Mouse (Mus musculus) hindbrain, embryonic 15.5 days (tissue): ENCODE measurements at regions not wholly inside any gene's neighbourhood (a gene's known extent, or its start where the extent isn't known, plus 50 kb on each side); places are given as distances from the start of the nearest gene placed in this dataset.

Source experiments
- ATAC-seq: fragments of 200-750 bp; cut with Nextera tagmentation; 2 replicates; pipeline ENCODE4 v1.8.0; 2017; ENCODE audit warnings: low read depth, moderate number of reproducible peaks, moderate TSS enrichment; ENCODE audit not compliant: low FRiP score
- H3K27ac ChIP-seq: fragments of 300-500 bp; sonication (generic); replicated peaks from 2 replicates; pipeline ENCODE4 v1.5.1; 2015; ENCODE audit warnings: mild to moderate bottlenecking, inconsistent platforms
- H3K27me3 ChIP-seq: fragments of 300-500 bp; sonication (generic); 2 replicates; pipeline ENCODE4 v1.6.1; 2015; ENCODE audit warnings: control low read depth, inconsistent platforms
- H3K36me3 ChIP-seq: fragments of 300-500 bp; sonication (generic); 2 replicates; pipeline ENCODE4 v1.6.1; 2015; ENCODE audit warnings: control low read depth, inconsistent platforms
- H3K4me1 ChIP-seq: fragments of 300-500 bp; sonication (generic); replicated peaks from 2 replicates; pipeline ENCODE4 v1.6.1; 2015; ENCODE audit warnings: control low read depth, inconsistent platforms
- H3K4me2 ChIP-seq: fragments of 300-500 bp; sonication (generic); 2 replicates; pipeline ENCODE4 v1.6.1; 2015; ENCODE audit warnings: moderate library complexity, mild to moderate bottlenecking, inconsistent platforms
- H3K4me3 ChIP-seq: fragments of 300-500 bp; sonication (generic); 2 replicates; pipeline ENCODE4 v1.5.1; 2015; ENCODE audit warnings: mild to moderate bottlenecking, inconsistent platforms
- H3K9ac ChIP-seq: fragments of 300-500 bp; sonication (generic); 2 replicates; pipeline ENCODE4 v1.6.1; 2015; ENCODE audit warnings: inconsistent platforms
- H3K9me3 ChIP-seq: fragments of 300-500 bp; sonication (generic); 2 replicates; pipeline ENCODE4 v1.6.1; 2016; ENCODE audit warnings: control low read depth, inconsistent platforms
- WGBS: fragments of 180-500 bp; shearing (Covaris S2); methylation state at CpG from one replicate; pipeline ENCODE4 v1.1.7; 2015; 5-methylcytosine and 5-hydroxymethylcytosine counted together

GRCm38 (mm10) chr16:87295727-87296126, 58.3 kb upstream of the N6amt1 start:
- no peak for ATAC-seq
- H3K9me3 ChIP-seq: no peaks in the 10 kb centered on the region
- no peaks in the 10 kb centered on the region for H3K27me3 ChIP-seq
- 91% methylated on average over 5 of the region's 5 CpGs for WGBS
- no peak overlapping the region for H3K27ac ChIP-seq
- H3K9ac ChIP-seq: no peak overlapping the region
- no peaks in the 10 kb centered on the region for H3K36me3 ChIP-seq
- no peak overlapping the region for H3K4me2 ChIP-seq
- H3K4me3 ChIP-seq: no peak overlapping the region
- H3K4me1 ChIP-seq: no peaks in the 10 kb centered on the region

DNA sequence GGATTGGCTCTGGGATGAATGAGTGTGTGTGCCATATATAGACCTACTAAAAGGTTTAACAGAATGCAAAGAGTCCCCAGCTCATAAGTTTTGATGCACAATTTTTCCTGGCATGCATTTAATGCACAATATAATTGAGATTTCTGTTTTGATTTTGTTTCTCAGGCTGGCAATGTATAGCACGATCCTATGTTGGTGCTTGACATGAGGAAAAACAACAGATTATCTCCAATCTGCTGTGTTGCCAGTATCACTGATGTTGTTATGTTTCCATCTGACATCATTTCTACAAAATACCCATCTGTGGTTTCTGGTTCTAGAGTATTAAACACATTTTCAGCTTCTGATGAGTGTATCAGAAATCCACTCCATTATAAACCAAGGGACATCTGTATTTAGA, 61.2 kb upstream of the N6amt1 start:
- no peak overlapping the region for H3K4me2 ChIP-seq

DNA sequence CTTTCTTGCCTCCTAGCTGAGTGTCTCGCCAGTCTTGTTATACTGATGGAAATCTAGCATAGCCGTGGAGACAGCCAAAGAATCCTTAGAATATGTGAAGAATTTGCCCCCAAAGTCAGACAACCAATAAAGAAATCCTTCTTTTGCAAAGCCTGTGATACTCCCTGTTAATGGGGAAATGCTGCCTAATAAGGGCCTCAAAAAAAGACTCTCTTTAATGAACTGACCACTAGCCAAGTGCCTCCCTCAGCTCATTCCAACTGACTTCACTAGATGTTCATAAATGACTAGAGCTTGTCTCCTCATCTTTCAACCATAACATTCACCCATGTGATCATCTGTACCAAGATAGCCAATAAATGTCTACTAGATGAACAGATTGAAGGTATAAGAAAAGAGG, 62.3 kb upstream of the N6amt1 start:
- H3K27me3 ChIP-seq: no peaks in the 10 kb centered on the region

More for the DNA sequence above, 61.2 kb upstream of the N6amt1 start:
- no peaks in the 10 kb centered on the region for H3K27me3 ChIP-seq
- H3K9ac ChIP-seq: no peak overlapping the region
- no peaks in the 10 kb centered on the region for H3K9me3 ChIP-seq
- H3K4me3 ChIP-seq: no peak overlapping the region
- WGBS: 92% methylated on average over 1 of the region's 1 CpGs
- ATAC-seq: no peak
- no peak overlapping the region for H3K27ac ChIP-seq
- no peaks in the 10 kb centered on the region for H3K4me1 ChIP-seq
- H3K36me3 ChIP-seq: no peaks in the 10 kb centered on the region

GRCm38 (mm10) chr16:87285639-87286038, 68.3 kb upstream of the N6amt1 start:
- 84% methylated on average over 2 of the region's 2 CpGs for WGBS
- ATAC-seq: no peak
- Histone ChIP-seq H3K4me3 (no peak overlapping the region), H3K9me3 (no peaks in the 10 kb centered on the region), H3K27ac (no peak overlapping the region), H3K27me3 (no peaks in the 10 kb centered on the region), H3K36me3 (no peaks in the 10 kb centered on the region), H3K4me2 (no peak overlapping the region), H3K9ac (no peak overlapping the region), H3K4me1 (no peaks in the 10 kb centered on the region)

More for the DNA sequence above, 62.3 kb upstream of the N6amt1 start:
- no peak for ATAC-seq
- H3K9ac ChIP-seq: no peak overlapping the region
- H3K9me3 ChIP-seq: no peaks in the 10 kb centered on the region
- no peak overlapping the region for H3K4me2 ChIP-seq
- H3K36me3 ChIP-seq: no peaks in the 10 kb centered on the region
- no peak overlapping the region for H3K27ac ChIP-seq
- WGBS: 91% methylated on average over 2 of the region's 2 CpGs
- no peak overlapping the region for H3K4me3 ChIP-seq
- no peaks in the 10 kb centered on the region for H3K4me1 ChIP-seq

DNA sequence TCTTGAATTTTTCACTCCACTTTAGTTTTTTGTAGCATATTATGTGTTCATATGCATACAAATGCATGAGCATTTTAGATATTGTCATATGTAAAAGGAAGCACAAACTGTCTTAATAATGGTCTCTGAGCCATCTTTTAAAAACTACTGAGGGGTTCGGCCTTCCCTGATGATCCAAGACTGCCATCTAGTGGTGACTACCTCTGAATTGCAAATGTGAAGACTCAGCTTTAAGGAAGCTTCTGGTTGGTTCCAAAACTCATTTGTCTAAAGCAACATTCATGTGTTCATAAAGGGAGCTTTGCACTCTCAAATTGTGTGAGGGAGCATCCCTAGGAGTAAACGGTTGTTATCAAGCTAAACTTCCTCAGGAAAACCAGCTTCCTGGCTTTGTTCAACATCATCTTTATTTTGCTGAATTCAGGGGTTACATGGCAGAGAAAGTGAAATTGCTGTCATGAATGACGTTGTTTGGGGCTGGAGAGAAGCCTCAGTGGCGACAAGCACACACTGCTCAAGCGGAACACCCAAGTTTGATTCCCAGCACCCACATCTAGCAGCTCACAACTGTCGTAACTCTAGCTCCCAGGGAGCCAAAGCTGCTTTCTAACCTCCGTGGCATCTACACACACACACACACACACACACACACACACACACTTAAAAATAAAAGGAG, 69.0 kb upstream of the N6amt1 start:
- Histone ChIP-seq H3K4me2 (no peak overlapping the region), H3K36me3 (no peaks in the 10 kb centered on the region), H3K9me3 (no peaks in the 10 kb centered on the region), H3K27me3 (no peaks in the 10 kb centered on the region), H3K4me3 (no peak overlapping the region), H3K27ac (no peak overlapping the region), H3K9ac (no peak overlapping the region), H3K4me1 (no peaks in the 10 kb centered on the region)
- no peak for ATAC-seq
- 61% methylated on average over 7 of the region's 7 CpGs for WGBS

DNA sequence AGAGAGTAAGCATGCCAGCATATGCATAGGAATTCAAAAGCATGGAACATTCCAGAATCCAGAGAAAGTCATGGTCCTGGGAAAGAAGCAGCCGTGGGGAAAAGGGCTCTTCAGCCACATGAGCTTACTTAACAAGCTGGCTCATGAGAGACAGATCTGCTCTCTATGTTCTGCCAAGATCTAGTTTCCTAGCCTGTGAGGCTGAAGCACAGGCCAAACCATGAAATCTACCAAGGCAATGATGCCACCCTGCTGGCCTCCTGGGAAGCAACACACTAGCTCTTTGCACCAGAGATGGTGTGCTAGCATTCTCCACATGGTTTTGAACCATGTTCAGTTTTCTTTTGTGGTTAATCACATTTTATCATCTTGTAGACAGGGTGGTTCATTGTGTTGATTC, 75.5 kb upstream of the N6amt1 start:
- ATAC-seq: no peak
- Histone ChIP-seq H3K4me3 (no peak overlapping the region), H3K9ac (no peak overlapping the region), H3K27ac (no peak overlapping the region), H3K36me3 (no peaks in the 10 kb centered on the region), H3K9me3 (no peaks in the 10 kb centered on the region), H3K4me1 (no peaks in the 10 kb centered on the region), H3K27me3 (no peaks in the 10 kb centered on the region), H3K4me2 (no peak overlapping the region)
- WGBS: 94% methylated on average over 1 of the region's 1 CpGs

DNA sequence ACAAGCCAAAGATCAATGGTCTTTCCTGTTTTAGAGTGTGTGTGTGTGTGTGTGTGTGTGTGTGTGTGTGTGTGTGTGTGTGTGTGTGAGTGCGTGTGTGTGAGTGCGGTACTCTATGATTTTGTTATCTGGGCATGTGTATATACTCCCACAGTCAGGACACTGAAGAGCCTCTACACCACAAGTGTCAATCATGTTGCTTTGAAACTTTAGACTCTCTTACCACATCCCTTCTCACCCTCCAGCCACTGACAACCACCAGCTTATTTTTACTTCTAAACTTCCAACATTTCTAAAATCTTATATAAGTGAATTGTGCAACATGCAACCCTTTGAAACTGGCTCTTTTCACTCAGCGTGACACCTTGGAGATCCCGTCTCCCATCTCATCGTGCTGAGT, 81.6 kb upstream of the N6amt1 start:
- H3K4me2 ChIP-seq: no peak overlapping the region
- no peak for ATAC-seq
- H3K9me3 ChIP-seq: no peaks in the 10 kb centered on the region
- no peak overlapping the region for H3K27ac ChIP-seq
- H3K4me3 ChIP-seq: no peak overlapping the region
- no peaks in the 10 kb centered on the region for H3K36me3 ChIP-seq
- no peaks in the 10 kb centered on the region for H3K27me3 ChIP-seq
- 89% methylated on average over 5 of the region's 5 CpGs for WGBS
- H3K4me1 ChIP-seq: no peaks in the 10 kb centered on the region
- no peak overlapping the region for H3K9ac ChIP-seq

GRCm38 (mm10) chr16:87267954-87268804, 85.8 kb upstream of the N6amt1 start:
- WGBS: 90% methylated on average over 9 of the region's 9 CpGs
- H3K4me1 ChIP-seq: peaks cover 5% of the 10 kb centered on the region; the same call in 1 of the 2 replicates

GRCm38 (mm10) chr16:87267517-87267916, 86.5 kb upstream of the N6amt1 start:
- no peaks in the 10 kb centered on the region for H3K27me3 ChIP-seq
- H3K36me3 ChIP-seq: no peaks in the 10 kb centered on the region
- H3K9me3 ChIP-seq: no peaks in the 10 kb centered on the region
- WGBS: 89% methylated on average over 4 of the region's 4 CpGs
- H3K4me2 ChIP-seq: no peak overlapping the region
- no peak overlapping the region for H3K9ac ChIP-seq
- no peak overlapping the region for H3K27ac ChIP-seq
- no peak overlapping the region for H3K4me3 ChIP-seq
- ATAC-seq: no peak
- H3K4me1 ChIP-seq: peaks cover 5% of the 10 kb centered on the region; the same call in 1 of the 2 replicates

More at GRCm38 (mm10) chr16:87267954-87268804, 85.8 kb upstream of the N6amt1 start:
- no peak overlapping the region for H3K9ac ChIP-seq
- H3K4me3 ChIP-seq: no peak overlapping the region
- H3K4me2 ChIP-seq: no peak overlapping the region
- H3K9me3 ChIP-seq: no peaks in the 10 kb centered on the region
- no peaks in the 10 kb centered on the region for H3K27me3 ChIP-seq
- ATAC-seq: no peak
- no peak overlapping the region for H3K27ac ChIP-seq
- H3K36me3 ChIP-seq: no peaks in the 10 kb centered on the region

DNA sequence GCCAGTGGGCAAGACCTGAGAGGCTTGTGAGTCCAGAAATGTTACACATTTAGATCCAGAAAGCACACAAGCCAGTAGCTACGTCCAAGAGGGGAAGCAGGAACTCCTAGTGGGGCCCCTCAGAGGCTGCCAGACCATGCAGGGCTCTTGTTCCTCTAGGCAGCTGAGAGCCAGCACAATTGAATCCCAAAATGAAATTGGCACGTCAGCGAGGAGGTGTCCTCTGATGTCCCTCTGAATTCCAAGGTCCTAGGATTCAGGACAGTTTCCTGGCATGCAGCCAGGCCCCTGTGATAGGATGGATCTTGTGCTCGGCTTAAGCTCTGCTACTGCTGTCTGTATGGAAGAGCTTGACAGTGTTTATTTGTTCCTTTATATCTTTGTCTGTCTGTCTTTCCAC, 90.4 kb upstream of the N6amt1 start:
- Histone ChIP-seq H3K27ac (no peak overlapping the region), H3K27me3 (no peaks in the 10 kb centered on the region), H3K4me2 (no peak overlapping the region), H3K4me1 (peaks cover 5% of the 10 kb centered on the region; the same call in 1 of the 2 replicates), H3K9ac (no peak overlapping the region), H3K9me3 (no peaks in the 10 kb centered on the region), H3K36me3 (no peaks in the 10 kb centered on the region), H3K4me3 (no peak overlapping the region)
- 30% methylated on average over 4 of the region's 4 CpGs for WGBS
- ATAC-seq: peak; percentile 72

- Histone ChIP-seq H3K27ac (no peak overlapping the region), H3K9me3 (no peaks in the 10 kb centered on the region), H3K9ac (no peak overlapping the region), H3K36me3 (no peaks in the 10 kb centered on the region), H3K4me3 (no peak overlapping the region), H3K27me3 (no peaks in the 10 kb centered on the region), H3K4me2 (no peak overlapping the region), H3K4me1 (peaks cover 5% of the 10 kb centered on the region; the same call in 1 of the 2 replicates)
- WGBS: 71% methylated on average over 8 of the region's 8 CpGs
- ATAC-seq: no peak
Observed at GRCm38 (mm10) chr16:87263041-87263440, 90.9 kb upstream of the N6amt1 start.

GRCm38 (mm10) chr16:87262497-87262896, 91.5 kb upstream of the N6amt1 start:
- no peaks in the 10 kb centered on the region for H3K27me3 ChIP-seq
- ATAC-seq: no peak
- 70% methylated on average over 3 of the region's 3 CpGs for WGBS

More at GRCm38 (mm10) chr16:87262497-87262896, 91.5 kb upstream of the N6amt1 start:
- peaks cover 5% of the 10 kb centered on the region; the same call in 1 of the 2 replicates for H3K4me1 ChIP-seq
- no peaks in the 10 kb centered on the region for H3K36me3 ChIP-seq
- H3K27ac ChIP-seq: no peak overlapping the region
- no peaks in the 10 kb centered on the region for H3K9me3 ChIP-seq
- no peak overlapping the region for H3K4me2 ChIP-seq
- H3K4me3 ChIP-seq: no peak overlapping the region
- H3K9ac ChIP-seq: no peak overlapping the region
